Mouse (Mus musculus) T-helper 17 cell (primary cell): Measurements from ENCODE around the gene Dnajc4.

Experiments used
- in situ Hi-C, 2 experiments: fragments of 300-600 bp; cut with MboI, MseI; formaldehyde crosslinking; loops; 1 replicate in 1 of 2; 2 replicates in 1 of 2; pipeline ENCODE4 v1.15.1; 2025; ENCODE audit warnings: high pct_unique_total_duplicates in 2 of 2

Gene Dnajc4

DNA sequence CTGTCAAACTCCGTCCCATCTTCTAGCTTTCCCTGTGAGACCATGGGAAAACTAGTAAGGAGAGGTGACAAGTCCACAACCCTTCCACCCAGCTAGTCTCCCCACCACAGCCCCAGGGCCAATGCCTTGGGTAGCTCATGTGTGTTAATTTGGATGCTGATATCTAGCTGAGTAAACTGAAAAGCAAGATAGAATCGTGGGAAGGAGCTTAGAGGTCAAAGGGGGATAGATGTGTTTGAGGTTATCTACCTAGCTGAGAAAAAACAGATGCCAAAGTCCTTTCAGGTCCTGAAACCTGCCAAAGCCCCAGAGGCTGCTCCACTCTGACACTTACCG, 13.8 kb downstream of the Dnajc4 start:
- in situ Hi-C loops = loop anchor here in 1 of 2 experiments (25.0 kb wide), 1 partner anchor 1934 kb away; the partner anchor contains the start of gene B3gat3

- in situ Hi-C loops = loop anchor here in 1 of 2 experiments (25.0 kb wide), 1 partner anchor 1934 kb away; the partner anchor contains the start of gene B3gat3
Observed at GRCm38 (mm10) chr19:6977759-6978638, 14.4 kb downstream of the Dnajc4 start.

DNA sequence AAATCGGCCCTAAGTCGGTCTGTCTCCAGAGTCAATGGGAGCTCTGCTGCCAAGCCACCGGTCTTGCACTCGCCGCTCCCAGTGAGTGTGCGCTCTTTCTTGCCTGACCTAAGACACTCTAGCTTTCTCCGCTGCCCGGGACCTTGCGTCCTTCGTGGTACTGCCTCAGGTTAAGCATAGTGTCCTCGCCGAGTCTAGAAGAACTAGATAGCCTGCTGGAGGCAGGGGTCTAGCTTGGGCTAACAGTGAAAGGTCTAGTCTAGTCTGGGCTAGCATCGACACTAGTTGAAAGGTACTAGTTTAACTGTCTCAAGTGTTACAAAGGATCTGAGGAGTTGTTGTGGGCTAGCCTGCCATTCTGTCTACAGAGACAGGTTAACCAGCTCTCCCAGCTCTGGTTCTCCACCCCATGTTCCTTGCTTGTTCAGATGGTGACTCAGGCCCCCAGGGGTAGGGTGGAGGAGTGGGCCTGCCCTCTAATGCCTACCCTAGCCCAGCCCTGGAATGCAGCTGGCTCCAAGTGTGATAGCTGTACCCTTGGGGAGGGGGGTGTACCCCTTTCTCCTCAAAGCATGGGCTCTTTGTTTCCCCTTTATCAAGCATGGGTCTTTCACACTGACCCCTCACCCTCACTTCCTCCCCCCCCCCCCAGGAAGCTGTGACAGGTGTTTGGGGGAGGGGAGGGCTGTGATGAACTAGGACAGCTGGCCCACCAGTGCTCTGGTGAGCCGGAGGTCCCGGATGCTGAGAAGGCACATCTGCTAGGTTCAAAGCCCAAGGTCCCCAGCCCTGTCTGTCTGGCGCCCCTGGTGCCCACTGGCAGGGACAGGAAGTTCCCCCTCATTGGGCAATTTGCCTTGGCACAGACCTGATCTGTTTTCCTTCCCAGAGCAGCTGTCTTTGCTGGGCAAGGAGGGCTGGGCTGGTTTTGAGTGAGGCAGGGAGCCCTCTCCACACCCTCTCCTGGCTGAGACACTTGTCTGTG, 16.5 kb downstream of the Dnajc4 start, which contains the start of gene Plcb3:
Gene Plcb3 (minus strand): TSS at position 934 of the 985 bp plus-strand sequence.
- in situ Hi-C loops = loop anchor here in 1 of 2 experiments (25.0 kb wide), 1 partner anchor 1936 kb away; the partner anchor contains the start of gene B3gat3

GRCm38 (mm10) chr19:6974211-6975205, 17.9 kb downstream of the Dnajc4 start, which contains the start of gene Ppp1r14b:
Ppp1r14b (plus strand) TSS chr19:6974968.
- in situ Hi-C loops = loop anchor here in 1 of 2 experiments (5.0 to 25.0 kb wide), 2 partner anchors 52 to 1938 kb away; partner anchors contain the start of genes B3gat3 and Esrra

DNA sequence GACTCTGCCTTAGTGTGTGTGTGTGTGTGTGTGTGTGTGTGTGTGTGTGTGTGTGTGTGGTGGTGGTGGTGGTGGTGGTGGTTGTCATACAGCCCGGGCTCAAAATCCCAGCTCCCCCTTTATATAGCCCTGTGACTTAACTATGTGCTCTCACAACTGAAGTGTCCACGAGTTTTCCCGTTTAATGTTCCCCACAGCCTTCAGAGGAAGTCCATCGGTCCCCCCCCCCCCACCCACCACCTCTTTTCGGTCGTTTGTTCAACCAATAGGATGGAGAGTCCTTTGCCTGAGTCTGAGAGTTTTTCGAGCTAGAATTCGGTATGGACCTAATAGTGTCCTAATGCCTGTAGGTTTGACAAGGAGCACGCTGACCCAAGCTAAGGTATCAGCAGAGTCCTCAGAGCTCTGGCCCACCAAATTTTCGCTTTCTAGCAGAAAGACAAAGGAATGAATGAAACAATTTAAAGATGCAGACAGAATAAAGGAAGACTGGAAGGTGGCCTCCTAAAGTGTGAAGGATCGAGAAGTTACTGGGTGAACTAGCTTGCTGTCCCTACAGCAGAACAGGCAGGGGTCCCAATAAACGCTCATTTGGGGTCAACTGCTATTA, 18.7 kb downstream of the Dnajc4 start:
- in situ Hi-C loops = loop anchor here in 1 of 2 experiments (5.0 kb wide), 1 partner anchor 51 kb away; the partner anchor contains the start of gene Esrra

- in situ Hi-C loops = loop anchor here in 1 of 2 experiments (5.0 kb wide), 1 partner anchor 50 kb away; the partner anchor contains the start of gene Esrra
Observed at GRCm38 (mm10) chr19:6972247-6972917, 20.0 kb downstream of the Dnajc4 start.

- in situ Hi-C loops = loop anchor here in 1 of 2 experiments (5.0 kb wide), 1 partner anchor 49 kb away; the partner anchor contains the start of gene Esrra
Observed at GRCm38 (mm10) chr19:6971644-6972043, 20.7 kb downstream of the Dnajc4 start.

GRCm38 (mm10) chr19:6970460-6971085, 21.8 kb downstream of the Dnajc4 start:
- in situ Hi-C loops = loop anchor here in 1 of 2 experiments (5.0 kb wide), 1 partner anchor 48 kb away; the partner anchor contains the start of gene Esrra

DNA sequence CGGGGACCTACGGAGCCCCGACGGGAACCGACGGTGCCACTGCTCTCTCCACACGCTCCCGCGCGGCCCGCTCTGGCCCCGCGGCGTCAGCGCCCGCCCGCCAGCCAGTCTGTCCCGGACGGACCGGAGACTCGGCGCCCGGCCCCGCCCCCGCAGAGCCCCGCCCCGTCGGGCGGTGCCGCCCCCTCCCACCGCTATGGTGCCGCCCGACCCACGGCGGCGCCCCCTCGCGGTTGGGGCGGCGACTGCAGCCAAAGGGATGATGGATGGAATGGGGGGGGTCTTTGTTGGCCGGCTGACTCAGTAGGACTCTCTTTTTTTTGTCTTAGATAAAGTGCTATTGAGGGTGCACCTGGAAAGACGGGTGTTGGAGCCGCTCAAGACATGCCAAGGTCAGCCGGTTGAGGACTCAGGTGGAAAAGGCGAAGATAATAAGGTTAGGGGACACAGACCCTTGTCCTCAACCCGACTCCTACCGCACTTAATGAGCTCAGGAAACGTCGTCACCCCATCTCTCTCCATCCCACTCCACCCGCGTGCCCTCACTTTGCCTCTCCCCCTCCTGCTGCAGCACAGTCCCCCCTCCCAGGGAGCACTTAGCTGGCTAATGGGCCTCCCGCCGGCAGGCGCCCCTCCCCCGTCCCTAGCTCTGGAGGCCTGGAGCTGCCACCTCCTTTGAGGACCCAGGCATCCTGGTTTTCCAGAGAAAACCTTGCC, 22.5 kb downstream of the Dnajc4 start:
- in situ Hi-C loops = loop anchor here in 1 of 2 experiments (5.0 kb wide), 1 partner anchor 48 kb away; the partner anchor contains the start of gene Esrra

GRCm38 (mm10) chr19:6969291-6969664, 23.1 kb downstream of the Dnajc4 start:
- in situ Hi-C loops = no loop called here

- in situ Hi-C loops = no loop called here
Observed at GRCm38 (mm10) chr19:6968491-6969271, 23.7 kb downstream of the Dnajc4 start.

DNA sequence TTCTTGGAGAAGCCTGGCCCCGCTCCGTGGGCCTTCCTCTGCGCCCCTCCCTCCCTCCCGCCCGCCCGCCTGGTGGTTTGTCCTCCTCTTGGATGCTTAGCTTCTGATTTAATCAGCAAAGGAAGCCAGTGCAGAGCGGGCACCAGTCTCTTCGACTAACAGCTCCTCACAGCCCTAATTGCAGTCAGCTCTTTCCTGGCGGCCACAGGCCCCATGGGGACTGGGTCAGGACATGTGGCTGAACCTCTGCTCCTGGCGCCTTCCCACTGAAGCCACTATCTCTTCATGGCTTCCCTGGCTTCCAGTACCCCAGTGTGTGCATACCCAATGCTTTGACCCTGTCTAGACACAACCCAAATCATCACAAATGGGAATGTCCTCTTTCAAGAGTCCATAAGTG, 35.9 kb downstream of the Dnajc4 start:
- in situ Hi-C loops = loop anchor here in 1 of 2 experiments (10.0 kb wide), 1 partner anchor 552 kb away; no protein-coding TSS in a partner anchor

DNA sequence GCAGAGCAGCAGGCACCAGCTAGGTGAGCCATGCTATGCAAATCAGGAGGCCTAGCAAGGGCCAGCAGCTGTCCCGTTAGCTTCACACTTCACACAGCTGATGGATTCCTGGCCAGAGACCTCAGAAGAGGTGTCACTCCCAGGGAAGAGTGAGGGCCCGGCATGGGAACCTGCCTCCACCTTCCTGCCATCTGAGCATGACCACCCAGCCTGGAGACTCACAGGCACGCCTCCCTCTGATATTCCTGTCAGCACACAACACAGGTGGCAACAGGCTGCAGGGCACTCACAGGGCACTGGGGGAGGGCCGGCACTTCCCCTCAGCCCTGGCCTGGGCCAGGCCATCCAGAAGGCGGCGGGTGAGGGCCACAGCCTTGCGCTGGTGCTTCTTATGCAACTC, 36.9 kb downstream of the Dnajc4 start:
- in situ Hi-C loops = loop anchor here in 1 of 2 experiments (10.0 kb wide), 1 partner anchor 551 kb away; no protein-coding TSS in a partner anchor

DNA sequence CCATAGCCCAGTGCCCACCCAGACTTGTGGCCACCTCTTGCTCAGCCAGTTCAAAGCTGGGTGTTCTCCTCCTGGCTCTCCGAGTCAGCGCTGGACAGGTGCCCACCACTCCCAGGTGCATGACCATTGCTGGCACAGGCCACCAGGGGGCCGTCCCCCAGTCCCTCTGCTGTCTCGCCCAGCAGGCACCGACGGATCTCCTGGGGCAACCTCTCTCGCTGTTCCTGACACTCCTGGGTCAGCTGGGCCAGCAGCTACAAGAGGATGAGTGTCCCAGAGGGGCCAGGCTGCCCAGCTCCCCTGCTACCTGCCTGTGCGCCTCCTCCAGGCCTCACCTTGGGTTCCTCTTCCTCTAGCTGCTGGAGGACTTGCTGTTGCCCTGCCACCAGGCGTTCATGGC, 38.3 kb downstream of the Dnajc4 start:
- in situ Hi-C loops = loop anchor here in 1 of 2 experiments (10.0 kb wide), 1 partner anchor 549 kb away; no protein-coding TSS in a partner anchor

- in situ Hi-C loops = loop anchor here in 1 of 2 experiments (10.0 kb wide), 1 partner anchor 548 kb away; no protein-coding TSS in a partner anchor
Observed at GRCm38 (mm10) chr19:6952712-6953037, 39.7 kb downstream of the Dnajc4 start.

DNA sequence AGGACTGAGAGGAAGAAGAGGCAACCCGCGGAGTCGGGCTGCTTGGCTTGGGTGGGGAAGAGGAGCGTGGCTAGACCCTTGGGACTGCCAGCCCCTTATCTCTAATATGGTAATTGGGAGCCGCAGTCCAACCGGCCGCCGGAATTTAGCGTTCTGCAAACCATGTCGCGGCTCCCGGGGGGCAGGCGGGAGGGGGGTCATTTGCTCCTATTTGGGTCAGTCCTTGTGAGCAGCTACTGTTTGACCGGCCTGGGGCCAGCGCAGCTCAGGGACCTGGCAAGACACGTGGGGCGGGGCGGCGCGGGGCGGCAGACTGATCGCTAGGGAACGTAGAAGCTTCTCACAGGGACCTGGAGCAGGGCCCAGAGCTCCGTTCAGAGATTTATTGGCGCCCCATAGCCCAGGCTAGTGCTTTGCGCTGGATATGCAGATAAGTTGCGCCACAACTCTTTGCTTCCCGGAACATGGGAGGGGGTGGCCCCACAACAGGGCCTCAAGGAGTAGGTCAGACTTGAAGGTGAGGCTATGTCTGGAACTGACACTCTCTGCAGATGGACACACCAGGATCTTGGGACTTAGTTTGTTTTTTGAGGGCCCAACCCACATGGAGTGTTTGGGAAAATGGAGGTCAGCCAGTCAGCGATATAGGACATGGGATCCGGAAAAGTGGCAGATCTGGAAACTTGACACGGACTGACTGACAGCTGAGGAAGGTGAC, 40.2 kb downstream of the Dnajc4 start:
- in situ Hi-C loops = loop anchor here in 1 of 2 experiments (10.0 kb wide), 1 partner anchor 547 kb away; no protein-coding TSS in a partner anchor
